In genomic region chr4:46823738-46824137, GRCm38 (mm10) we compare ENCODE assay signal across 24 mouse cellular contexts.
"Had no signal": no experiment of that assay in that cellular context is flagged by ENCODE, and none has a peak within 500 bp of the region (broad histone marks: within the 10 kb centered on the region; RNA-seq: fewer than 3 reads in every experiment).

No protein-coding gene starts in this region.

- DNase-seq: gastrocnemius, postnatal 25 days; heart, adult 18-20 months; heart, postnatal 10 days; heart, postnatal 4 days; kidney, adult 18-20 months; kidney, adult 8-10 months; kidney, postnatal 10 days; kidney, postnatal 25 days; kidney, postnatal 4 days; layer of hippocampus, adult 9-11 months; layer of hippocampus, postnatal 36 days had no signal

- H3K27ac ChIP-seq: heart, embryonic 10.5 days; hindbrain, embryonic 10.5 days; hindbrain, embryonic 12.5 days; hindbrain, embryonic 14.5 days; intestine, embryonic 15.5 days; layer of hippocampus, adult 2 months; limb, embryonic 13.5 days; limb, embryonic 15.5 days; liver, embryonic 12.5 days had no signal

- ATAC-seq: hindbrain, embryonic 16.5 days; inflammation-experienced regulatory T-cells, adult 6 months; intestine, embryonic 15.5 days; intestine, postnatal 0 days; liver, embryonic 12.5 days had no signal

- H3K4me3 ChIP-seq: heart, embryonic 10.5 days; heart, embryonic 12.5 days; hindbrain, embryonic 10.5 days; hindbrain, embryonic 12.5 days; intestine, embryonic 15.5 days; layer of hippocampus, adult 2 months; limb, embryonic 13.5 days; limb, embryonic 15.5 days; liver, embryonic 12.5 days had no signal
